In the genomic region with DNA sequence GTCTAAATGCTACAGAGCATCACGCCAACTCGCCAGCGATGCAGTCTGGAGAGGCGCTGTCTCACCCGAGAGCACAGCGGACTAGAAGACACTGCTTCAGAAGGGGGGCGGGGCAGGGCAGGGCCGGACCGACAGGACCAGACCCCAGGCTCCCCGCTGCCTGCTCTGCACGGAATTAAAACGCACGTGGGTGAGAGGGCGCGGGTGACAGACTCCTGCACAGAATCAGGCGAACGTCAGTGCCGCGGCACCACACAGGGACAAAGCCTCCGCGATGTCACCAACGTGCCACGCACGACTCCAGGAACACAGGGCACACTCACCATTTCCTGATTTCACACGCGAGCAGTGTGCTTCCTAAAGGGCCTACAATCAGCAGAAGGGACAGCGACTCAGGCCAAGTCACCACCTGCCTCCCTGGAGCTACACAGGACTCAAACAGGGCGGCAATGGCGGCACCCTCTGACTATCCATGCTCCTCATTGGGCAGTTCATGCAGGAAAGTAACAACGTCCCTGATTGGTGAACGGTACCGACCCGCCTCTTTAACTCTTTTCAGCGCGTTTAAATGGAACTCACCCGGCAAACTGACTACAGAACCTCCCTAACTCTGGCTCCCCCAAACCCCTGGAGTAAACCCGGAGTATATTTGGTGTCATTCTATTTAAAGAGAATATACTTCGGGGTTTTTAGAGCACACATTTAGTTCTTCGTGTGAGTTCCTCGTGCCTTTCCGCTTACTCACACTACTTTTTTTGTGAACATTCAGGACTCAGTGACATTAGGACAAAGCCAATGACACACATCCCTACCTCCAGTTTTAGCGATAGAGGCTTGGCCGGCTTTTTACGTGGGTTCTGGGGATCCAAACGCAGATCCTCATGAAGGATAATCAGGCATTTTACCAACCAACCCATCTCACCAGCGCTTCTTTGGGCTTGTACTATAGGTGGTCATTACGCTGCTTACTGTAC, we compare ENCODE assay signal across 8 mouse cellular contexts. TPM values are rescaled to one million over a fixed set of nuclear protein-coding genes. Genes with fewer than 3 reads are reported as not detected.
DNase-seq lines count a peak whose midpoint lies in the region; ATAC-seq and TF ChIP-seq lines count a peak whose summit lies in the region.

Gene Zfp81, minus strand, starts transcription at position 468 of the 974 bp plus-strand sequence.

- peak within 1 kb of the TSS; percentile 99 for H3K4me3 ChIP-seq in G1E (ENCODE audit: low read depth, low read length)
- H3K4me3 ChIP-seq in forebrain, embryonic 16.5 days (replicated peaks; ENCODE audit: low read length), result peak within 1 kb of the TSS; percentile 84
- peak within 1 kb of the TSS; percentile 99 for H3K4me3 ChIP-seq in layer of hippocampus, adult 2 months
- H3K4me3 ChIP-seq in lung, embryonic 14.5 days (ENCODE audit: low read depth, low read length), result peak within 1 kb of the TSS; percentile 93
- peak within 1 kb of the TSS; percentile 75 for H3K4me3 ChIP-seq in olfactory bulb, adult 2 months (ENCODE audit: insufficient read depth, low read depth, low read length)
- peak within 1 kb of the TSS; percentile 76 for H3K4me3 ChIP-seq in thymus, adult 2 months (ENCODE audit: control insufficient read depth, insufficient read depth, low read length)

- peak within 1 kb of the TSS; percentile 90 for H3K9ac ChIP-seq in forebrain, embryonic 16.5 days (replicated peaks; ENCODE audit: low read depth, low read length)
- H3K9ac ChIP-seq in lung, embryonic 14.5 days, result peak within 1 kb of the TSS; percentile 88

- 3% methylated on average over 47 of the region's 47 CpGs for WGBS in forebrain, embryonic 16.5 days
- WGBS in lung, embryonic 14.5 days, result 3% methylated on average over 47 of the region's 47 CpGs
- WGBS in olfactory bulb, adult 2 months, result 2% methylated on average over 47 of the region's 47 CpGs
- 5% methylated on average over 47 of the region's 47 CpGs for WGBS in thymus, adult 2 months

- peaks cover 15% of the 10 kb centered on the region for H3K4me1 ChIP-seq in G1E (ENCODE audit: insufficient read depth, low read depth, low read length)
- H3K4me1 ChIP-seq in forebrain, embryonic 16.5 days (replicated peaks; ENCODE audit: control insufficient read depth, insufficient read depth, low read length), result peaks cover 8% of the 10 kb centered on the region
- no peaks in the 10 kb centered on the region for H3K4me1 ChIP-seq in lung, embryonic 14.5 days (ENCODE audit: insufficient read depth)
- H3K4me1 ChIP-seq in olfactory bulb, adult 2 months (ENCODE audit: control insufficient read depth, insufficient read depth, low read length), result no peaks in the 10 kb centered on the region
- H3K4me1 ChIP-seq in thymus, adult 2 months (replicated peaks; ENCODE audit: control insufficient read depth, insufficient read depth, low read length), result peaks cover 2% of the 10 kb centered on the region; the same call in 1 of the 2 replicates

- ATAC-seq in G1E (ENCODE audit: extremely low read depth, insufficient number of reproducible peaks, low FRiP score, poor library complexity, severe bottlenecking), result peak; percentile 98
- ATAC-seq in forebrain, embryonic 16.5 days, result peak; percentile 100
- peak; percentile 100 for ATAC-seq in lung, embryonic 14.5 days (ENCODE audit: insufficient read depth)

- H3K4me2 ChIP-seq in forebrain, embryonic 16.5 days (ENCODE audit: low read length), result peak within 1 kb of the TSS; percentile 81
- H3K4me2 ChIP-seq in lung, embryonic 14.5 days, result peak within 1 kb of the TSS; percentile 83

- no peak for TF ChIP-seq CTCF in G1E (IDR thresholded peaks at IDR 0.05; ENCODE audit: low read depth, low read length)
- TF ChIP-seq CTCF in layer of hippocampus, adult 2 months (conservative IDR thresholded peaks at IDR 0.05), result no peak
- TF ChIP-seq CTCF in lung, embryonic 14.5 days (IDR thresholded peaks at IDR 0.05; ENCODE audit: low read depth), result peak; percentile 36; the same call in 1 of the 2 replicates
- no peak for TF ChIP-seq CTCF in olfactory bulb, adult 2 months (IDR thresholded peaks at IDR 0.05; ENCODE audit: insufficient read depth, low read depth, low read length)
- peak; percentile 35; the same call in 1 of the 2 replicates for TF ChIP-seq CTCF in thymus, adult 2 months (IDR thresholded peaks at IDR 0.05; ENCODE audit: borderline replicate concordance, control insufficient read depth, extremely low read depth, insufficient read depth, low read length, poor library complexity)

- no peaks in the 10 kb centered on the region for H3K36me3 ChIP-seq in G1E (replicated peaks)
- no peaks in the 10 kb centered on the region for H3K36me3 ChIP-seq in forebrain, embryonic 16.5 days (ENCODE audit: control insufficient read depth, insufficient read depth)
- H3K36me3 ChIP-seq in lung, embryonic 14.5 days (ENCODE audit: insufficient read depth), result no peaks in the 10 kb centered on the region
- H3K36me3 ChIP-seq in thymus, adult 2 months (ENCODE audit: control insufficient read depth, insufficient read depth, low read length), result no peaks in the 10 kb centered on the region

- no peaks in the 10 kb centered on the region for H3K27me3 ChIP-seq in G1E (ENCODE audit: insufficient read depth, low read length)
- no peaks in the 10 kb centered on the region for H3K27me3 ChIP-seq in forebrain, embryonic 16.5 days (replicated peaks; ENCODE audit: control insufficient read depth, insufficient read depth, low read length)
- no peaks in the 10 kb centered on the region for H3K27me3 ChIP-seq in lung, embryonic 14.5 days (ENCODE audit: insufficient read depth, low read length)
- no peaks in the 10 kb centered on the region for H3K27me3 ChIP-seq in thymus, adult 2 months (ENCODE audit: control insufficient read depth, insufficient read depth, low read length)

- intact Hi-C loops in heart, postnatal 36 days (cut with DNase I), result loop anchor here (5.0 kb wide), 1 partner anchor 34 kb away; the partner anchor contains the start of gene Zfp101

- TF ChIP-seq POLR2A in olfactory bulb, adult 2 months (IDR thresholded peaks at IDR 0.05; ENCODE audit: insufficient read depth, low read depth, low read length), result peak; percentile 56; the same call in 1 of the 2 replicates
- TF ChIP-seq POLR2A in thymus, adult 2 months (IDR thresholded peaks at IDR 0.05; ENCODE audit: control insufficient read depth, extremely low read depth, insufficient read depth, low read length, poor library complexity), result no peak; the same call in 1 of the 2 replicates

- H3K27ac ChIP-seq in forebrain, embryonic 16.5 days (ENCODE audit: low read length), result peak within 1 kb of the TSS; percentile 91
- H3K27ac ChIP-seq in layer of hippocampus, adult 2 months, result peak within 1 kb of the TSS; percentile 84
- H3K27ac ChIP-seq in lung, embryonic 14.5 days (ENCODE audit: low read depth), result peak within 1 kb of the TSS; percentile 92
- peak within 1 kb of the TSS; percentile 35; the same call in 1 of the 2 replicates for H3K27ac ChIP-seq in olfactory bulb, adult 2 months (ENCODE audit: insufficient read depth, low read depth, low read length)
- H3K27ac ChIP-seq in thymus, adult 2 months (ENCODE audit: control insufficient read depth, insufficient read depth, low read length), result no peak within 1 kb of the TSS

- peak; percentile 80 for DNase-seq in G1E (ENCODE audit: low spot score)
- peak; percentile 85 to 86 for DNase-seq in cerebellum, adult 18-20 months
- DNase-seq in heart, postnatal 36 days, result peak; percentile 77 to 81
- peak; percentile 85 to 88 for DNase-seq in layer of hippocampus, adult 2 months (ENCODE audit: low spot score in 2 of 2)
- peak; percentile 96 for DNase-seq in lung, embryonic 14.5 days
- peak; percentile 80 for DNase-seq in thymus, adult 2 months

- H3K9me3 ChIP-seq in G1E (replicated peaks), result no peaks in the 10 kb centered on the region
- no peaks in the 10 kb centered on the region; the same call in 1 of the 2 replicates for H3K9me3 ChIP-seq in forebrain, embryonic 16.5 days (ENCODE audit: control insufficient read depth, low read length)
- no peaks in the 10 kb centered on the region for H3K9me3 ChIP-seq in lung, embryonic 14.5 days (ENCODE audit: low read depth, low read length)

RNA-seq across cellular contexts. Expression of gene Zfp81, which starts in this region (rescaled TPM):
- total RNA-seq in G1E (2014; fragmentation: Nextera tagmentation) (27.7 and 30.3 TPM in 2 replicates), G1E (2017) (14.5 TPM in 2 replicates)
- 0.22 and 0.35 TPM in 2 replicates for polyA plus RNA-seq in G1E (2012)
- polyA plus RNA-seq in forebrain, embryonic 16.5 days (2015; fragmentation: Nextera tagmentation; extraction: Ambion mirVana), result 20.9 and 25.9 TPM in 2 replicates
- 1 to 10 TPM; 6.2 to 6.4 TPM for total RNA-seq in heart, postnatal 36 days (2021)
- 10 to 100 TPM; 22.2 to 22.3 TPM for total RNA-seq in layer of hippocampus, adult 2 months (2021)
- 14.7 and 17.4 TPM in 2 replicates for polyA plus RNA-seq in lung, embryonic 14.5 days (2014; fragmentation: Nextera tagmentation; extraction: Ambion mirVana)
- polyA plus RNA-seq in olfactory bulb, adult 2 months (2012; ENCODE audit: insufficient read depth, insufficient read length, low replicate concordance, missing spikeins), result not detected in 2 replicates
- 2.6 TPM in 2 replicates for polyA plus RNA-seq in thymus, adult 2 months (2012; rRNA removed)

Comparison
In these comparisons a context has a peak if more than half of its experiments do, and no peak if none do; other contexts are left out.
1. CTCF ChIP-seq: peak in lung, embryonic 14.5 days (single experiment) and thymus, adult 2 months (single experiment); none in G1E (single experiment), layer of hippocampus, adult 2 months (single experiment) and olfactory bulb, adult 2 months (single experiment).
2. Peak in every context shown above with its lines, with median percentiles within 50 percentile points of each other: ATAC-seq, DNase-seq and H3K4me3 ChIP-seq.